Mouse (Mus musculus): ENCODE data around the gene Rffl. TPM values are rescaled to one million over a fixed set of nuclear protein-coding genes. Genes with fewer than 3 reads are reported as not detected.

Gene Rffl
- polyA plus RNA-seq, 1 experiment, result 8.9 TPM

- Histone ChIP-seq H3K4me1 (ENCODE audit: control insufficient read depth, insufficient read depth, insufficient read length, low read length) (peaks cover 12% of the 10 kb centered on the region; the same call in 1 of the 2 replicates), H3K4me3 (ENCODE audit: low read depth, low read length) (no peak overlapping the region), H3K36me3 (ENCODE audit: control insufficient read depth, insufficient read depth, low read length) (no peaks in the 10 kb centered on the region), H3K27me3 (ENCODE audit: control insufficient read depth, insufficient read depth, low read length) (no peaks in the 10 kb centered on the region), H3K27ac (ENCODE audit: insufficient read depth, low read depth, low read length) (no peak overlapping the region)
- TF ChIP-seq CTCF (IDR thresholded peaks at IDR 0.05; ENCODE audit: extremely low read depth, insufficient read length, insufficient replicate concordance, low read depth, low read length), result no peak
- WGBS, result 19% methylated on average over 4 of the region's 4 CpGs
Measured at GRCm38 (mm10) chr11:82863488-82863931, 7.5 kb downstream of the Rffl start.

DNA sequence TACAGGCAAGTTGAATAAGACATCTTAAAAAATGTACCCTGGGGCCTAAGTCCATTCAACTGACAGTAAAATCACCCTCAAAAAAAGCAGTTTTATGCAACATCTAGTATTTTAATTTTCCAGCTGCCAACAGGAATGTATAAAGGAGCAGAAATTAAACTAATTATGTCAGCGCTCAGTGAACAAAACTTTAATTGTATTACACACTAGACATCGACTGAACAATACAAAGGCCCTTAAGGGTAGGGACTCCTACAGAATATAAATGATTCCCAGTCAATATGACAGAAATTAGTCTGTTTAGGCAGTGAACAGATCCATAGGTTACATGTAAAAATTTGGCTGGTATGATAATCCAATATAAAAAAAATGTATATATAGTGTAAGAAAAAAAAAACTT lies 8.0 kb downstream of the Rffl start:
- no peaks in the 10 kb centered on the region for H3K27me3 ChIP-seq (ENCODE audit: control insufficient read depth, insufficient read depth, low read length)
- TF ChIP-seq POLR2A (IDR thresholded peaks at IDR 0.05; ENCODE audit: low read depth, low read length), result no peak
- no peak for TF ChIP-seq CTCF (IDR thresholded peaks at IDR 0.05; ENCODE audit: extremely low read depth, insufficient read length, insufficient replicate concordance, low read depth, low read length)
- H3K4me3 ChIP-seq (ENCODE audit: low read depth, low read length), result no peak overlapping the region
- H3K27ac ChIP-seq (ENCODE audit: insufficient read depth, low read depth, low read length), result no peak overlapping the region
- H3K36me3 ChIP-seq (ENCODE audit: control insufficient read depth, insufficient read depth, low read length), result no peaks in the 10 kb centered on the region
- H3K4me1 ChIP-seq (ENCODE audit: control insufficient read depth, insufficient read depth, insufficient read length, low read length), result peaks cover 12% of the 10 kb centered on the region; the same call in 1 of the 2 replicates
- 31% methylated on average over 2 of the region's 2 CpGs for WGBS

DNA sequence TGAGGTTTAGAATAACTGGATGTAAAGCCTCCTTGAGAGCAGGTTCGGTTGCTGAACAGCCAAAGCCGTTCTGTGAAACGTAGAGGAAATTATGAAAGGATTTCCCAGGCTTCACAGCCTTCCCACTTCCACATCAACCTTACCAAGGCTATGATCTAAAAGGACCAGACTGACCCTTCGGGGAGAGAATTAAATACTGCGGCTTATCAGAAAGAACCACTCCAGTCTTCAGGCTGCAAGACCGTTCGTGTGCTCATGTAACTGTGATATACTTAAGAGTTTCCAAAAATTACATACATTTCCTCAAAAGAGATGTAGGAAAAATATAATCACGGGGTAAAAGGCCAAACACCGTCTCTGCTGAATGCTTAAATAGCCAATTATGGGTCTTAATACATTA lies 8.4 kb downstream of the Rffl start:
- H3K36me3 ChIP-seq (ENCODE audit: control insufficient read depth, insufficient read depth, low read length), result no peaks in the 10 kb centered on the region
- TF ChIP-seq CTCF (IDR thresholded peaks at IDR 0.05; ENCODE audit: extremely low read depth, insufficient read length, insufficient replicate concordance, low read depth, low read length) (no peak), POLR2A (IDR thresholded peaks at IDR 0.05; ENCODE audit: low read depth, low read length) (no peak)
- no peaks in the 10 kb centered on the region for H3K27me3 ChIP-seq (ENCODE audit: control insufficient read depth, insufficient read depth, low read length)
- no peak overlapping the region for H3K4me3 ChIP-seq (ENCODE audit: low read depth, low read length)
- H3K4me1 ChIP-seq (ENCODE audit: control insufficient read depth, insufficient read depth, insufficient read length, low read length), result peaks cover 12% of the 10 kb centered on the region; the same call in 1 of the 2 replicates
- 77% methylated on average over 9 of the region's 9 CpGs for WGBS
- H3K27ac ChIP-seq (ENCODE audit: insufficient read depth, low read depth, low read length), result no peak overlapping the region

GRCm38 (mm10) chr11:82861558-82861957 lies 9.5 kb downstream of the Rffl start:
- Histone ChIP-seq H3K27ac (ENCODE audit: insufficient read depth, low read depth, low read length) (no peak overlapping the region), H3K36me3 (ENCODE audit: control insufficient read depth, insufficient read depth, low read length) (no peaks in the 10 kb centered on the region), H3K27me3 (ENCODE audit: control insufficient read depth, insufficient read depth, low read length) (no peaks in the 10 kb centered on the region), H3K4me3 (ENCODE audit: low read depth, low read length) (no peak overlapping the region), H3K4me1 (ENCODE audit: control insufficient read depth, insufficient read depth, insufficient read length, low read length) (peaks cover 12% of the 10 kb centered on the region; the same call in 1 of the 2 replicates)
- 27% methylated on average over 8 of the region's 8 CpGs for WGBS
- TF ChIP-seq CTCF (IDR thresholded peaks at IDR 0.05; ENCODE audit: extremely low read depth, insufficient read length, insufficient replicate concordance, low read depth, low read length) (no peak), POLR2A (IDR thresholded peaks at IDR 0.05; ENCODE audit: low read depth, low read length) (no peak)

- Histone ChIP-seq H3K4me1 (ENCODE audit: control insufficient read depth, insufficient read depth, insufficient read length, low read length) (peaks cover 12% of the 10 kb centered on the region; the same call in 1 of the 2 replicates), H3K36me3 (ENCODE audit: control insufficient read depth, insufficient read depth, low read length) (no peaks in the 10 kb centered on the region), H3K4me3 (ENCODE audit: low read depth, low read length) (no peak overlapping the region), H3K27ac (ENCODE audit: insufficient read depth, low read depth, low read length) (no peak overlapping the region), H3K27me3 (ENCODE audit: control insufficient read depth, insufficient read depth, low read length) (no peaks in the 10 kb centered on the region)
- WGBS, result 79% methylated on average over 6 of the region's 6 CpGs
- TF ChIP-seq CTCF (IDR thresholded peaks at IDR 0.05; ENCODE audit: extremely low read depth, insufficient read length, insufficient replicate concordance, low read depth, low read length) (no peak), POLR2A (IDR thresholded peaks at IDR 0.05; ENCODE audit: low read depth, low read length) (no peak)
Measured at GRCm38 (mm10) chr11:82860759-82861158, 10.3 kb downstream of the Rffl start.

GRCm38 (mm10) chr11:82857307-82857848 lies 13.6 kb downstream of the Rffl start:
- Histone ChIP-seq H3K36me3 (ENCODE audit: control insufficient read depth, insufficient read depth, low read length) (no peaks in the 10 kb centered on the region), H3K4me1 (ENCODE audit: control insufficient read depth, insufficient read depth, insufficient read length, low read length) (peaks cover 10% of the 10 kb centered on the region; the same call in 1 of the 2 replicates), H3K27me3 (ENCODE audit: control insufficient read depth, insufficient read depth, low read length) (no peaks in the 10 kb centered on the region), H3K27ac (ENCODE audit: insufficient read depth, low read depth, low read length) (no peak overlapping the region), H3K4me3 (ENCODE audit: low read depth, low read length) (no peak overlapping the region)
- no peak for TF ChIP-seq POLR2A (IDR thresholded peaks at IDR 0.05; ENCODE audit: low read depth, low read length)
- TF ChIP-seq CTCF (IDR thresholded peaks at IDR 0.05; ENCODE audit: extremely low read depth, insufficient read length, insufficient replicate concordance, low read depth, low read length), result no peak
- 78% methylated on average over 13 of the region's 13 CpGs for WGBS

DNA sequence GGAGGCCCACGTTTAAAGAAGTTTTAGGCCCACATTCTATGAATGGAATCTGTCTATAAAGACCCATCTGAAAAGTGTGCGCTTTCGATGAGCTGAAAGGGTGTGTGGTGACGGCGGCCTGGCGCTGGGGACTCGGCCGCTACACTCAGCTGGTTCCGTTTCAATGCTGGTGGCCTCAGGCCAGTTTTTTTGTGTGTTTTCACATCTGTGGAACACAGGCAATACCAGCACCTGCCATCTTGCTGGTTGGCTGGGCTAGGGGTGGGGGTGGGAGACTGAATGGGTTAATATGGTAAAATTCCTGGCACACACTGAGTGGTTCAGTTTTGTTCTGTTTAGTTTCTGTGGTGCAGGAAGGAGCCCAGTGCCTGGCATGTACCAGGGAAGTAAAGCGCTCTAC lies 15.0 kb downstream of the Rffl start:
- Histone ChIP-seq H3K36me3 (ENCODE audit: control insufficient read depth, insufficient read depth, low read length) (no peaks in the 10 kb centered on the region), H3K4me1 (ENCODE audit: control insufficient read depth, insufficient read depth, insufficient read length, low read length) (no peaks in the 10 kb centered on the region), H3K27ac (ENCODE audit: insufficient read depth, low read depth, low read length) (no peak overlapping the region), H3K27me3 (ENCODE audit: control insufficient read depth, insufficient read depth, low read length) (no peaks in the 10 kb centered on the region), H3K4me3 (ENCODE audit: low read depth, low read length) (no peak overlapping the region)
- TF ChIP-seq CTCF (IDR thresholded peaks at IDR 0.05; ENCODE audit: extremely low read depth, insufficient read length, insufficient replicate concordance, low read depth, low read length), result no peak
- no peak for TF ChIP-seq POLR2A (IDR thresholded peaks at IDR 0.05; ENCODE audit: low read depth, low read length)
- WGBS, result 90% methylated on average over 10 of the region's 10 CpGs

Data from small intestine, adult 2 months (tissue).